21 mouse cellular contexts compared by ENCODE assay signal in genomic region chr13:13606149-13606548, GRCm38 (mm10). TPM values are rescaled to one million over a fixed set of nuclear protein-coding genes. Genes with fewer than 3 reads are reported as not detected.
DNase-seq lines count a peak whose midpoint lies in the region; ATAC-seq lines count a peak whose summit lies in the region.
"Had no signal": no experiment of that assay in that cellular context is flagged by ENCODE, and none has a peak within 500 bp of the region (broad histone marks: within the 10 kb centered on the region; RNA-seq: fewer than 3 reads in every experiment).

No protein-coding gene starts in this region.

- no peaks in the 10 kb centered on the region for H3K4me1 ChIP-seq in embryonic facial prominence, embryonic 14.5 days (ENCODE audit: control insufficient read depth, insufficient read depth, low read length)
- no peaks in the 10 kb centered on the region for H3K4me1 ChIP-seq in embryonic facial prominence, embryonic 10.5 days
- H3K4me1 ChIP-seq: forebrain, embryonic 13.5 days; hindbrain, embryonic 10.5 days had no signal

- H3K36me3 ChIP-seq in embryonic facial prominence, embryonic 14.5 days (ENCODE audit: control insufficient read depth, insufficient read depth, low read length), result no peaks in the 10 kb centered on the region
- H3K36me3 ChIP-seq in embryonic facial prominence, embryonic 10.5 days (replicated peaks), result no peaks in the 10 kb centered on the region
- H3K36me3 ChIP-seq: heart, embryonic 12.5 days; hindbrain, embryonic 10.5 days had no signal

- no peak overlapping the region for H3K4me3 ChIP-seq in embryonic facial prominence, embryonic 14.5 days (ENCODE audit: low read depth, low read length)
- H3K4me3 ChIP-seq in embryonic facial prominence, embryonic 10.5 days, result no peak overlapping the region
- H3K4me3 ChIP-seq: forebrain, embryonic 13.5 days; gastrocnemius, adult 2 months; heart, embryonic 12.5 days; hindbrain, embryonic 10.5 days had no signal

- no peak overlapping the region for H3K27ac ChIP-seq in embryonic facial prominence, embryonic 14.5 days (replicated peaks; ENCODE audit: low read depth, low read length)
- no peak overlapping the region for H3K27ac ChIP-seq in embryonic facial prominence, embryonic 10.5 days (replicated peaks)
- H3K27ac ChIP-seq: forebrain, embryonic 13.5 days; gastrocnemius, adult 2 months; hindbrain, embryonic 10.5 days; hindbrain, embryonic 14.5 days had no signal

- intact Hi-C loops in left cerebral cortex, postnatal 4 days (cut with DNase I), result no loop called here

- H3K4me2 ChIP-seq in embryonic facial prominence, embryonic 14.5 days (ENCODE audit: low read depth, low read length), result no peak overlapping the region
- H3K4me2 ChIP-seq: forebrain, embryonic 13.5 days; heart, embryonic 12.5 days; hindbrain, embryonic 14.5 days had no signal

- peak; percentile 43 for DNase-seq in embryonic facial prominence, embryonic 14.5 days (ENCODE audit: low spot score)
- no peak for DNase-seq in embryonic facial prominence, embryonic 10.5 days (ENCODE audit: low spot score)
- peak; percentile 39 for DNase-seq in 416B (ENCODE audit: low read depth)
- DNase-seq in adipocyte (ENCODE audit: low spot score), result peak; percentile 11
- DNase-seq in yolk sac, embryonic 10.5 days (ENCODE audit: low spot score), result no peak
- DNase-seq in left cerebral cortex, postnatal 4 days, result no peak
- DNase-seq: adrenal gland, adult 2 months; adrenal gland, postnatal 25 days; cerebellum, adult 18-20 months; cerebellum, postnatal 10 days; forebrain, postnatal 0 days; gastrocnemius, adult 2 months; gastrocnemius, postnatal 25 days had no signal

- ATAC-seq in embryonic facial prominence, embryonic 14.5 days (ENCODE audit: low read depth), result no peak
- no peak for ATAC-seq in inflammation-experienced regulatory T-cells, adult 6 months
- ATAC-seq: activated CD4-positive, CD25-positive, alpha-beta regulatory T cell, adult 4 months; forebrain, embryonic 13.5 days; forebrain, postnatal 0 days; intestine, postnatal 0 days; Patski had no signal

- H3K9me3 ChIP-seq in embryonic facial prominence, embryonic 14.5 days (ENCODE audit: control insufficient read depth, low read length), result no peaks in the 10 kb centered on the region
- H3K9me3 ChIP-seq in embryonic facial prominence, embryonic 10.5 days, result no peaks in the 10 kb centered on the region
- H3K9me3 ChIP-seq: forebrain, embryonic 13.5 days; heart, embryonic 12.5 days; hindbrain, embryonic 10.5 days had no signal

- H3K27me3 ChIP-seq in embryonic facial prominence, embryonic 14.5 days (replicated peaks; ENCODE audit: control insufficient read depth, insufficient read depth, low read length), result no peaks in the 10 kb centered on the region
- no peaks in the 10 kb centered on the region for H3K27me3 ChIP-seq in embryonic facial prominence, embryonic 10.5 days (replicated peaks; ENCODE audit: low read depth, poor library complexity, severe bottlenecking)
- H3K27me3 ChIP-seq: forebrain, embryonic 13.5 days; heart, embryonic 12.5 days; Patski had no signal

- no peak overlapping the region for H3K9ac ChIP-seq in embryonic facial prominence, embryonic 14.5 days (ENCODE audit: low read depth, low read length)
- H3K9ac ChIP-seq: forebrain, embryonic 13.5 days; forebrain, postnatal 0 days; heart, embryonic 12.5 days; hindbrain, embryonic 14.5 days had no signal

RNA-seq across cellular contexts. Expression of gene Lyst, which starts 16.0 kb away (rescaled TPM):
- 4.5 and 6.2 TPM in 2 replicates for polyA plus RNA-seq in embryonic facial prominence, embryonic 14.5 days (2014; fragmentation: Nextera tagmentation; extraction: Ambion mirVana)
- 3.5 and 3.6 TPM in 2 replicates for polyA plus RNA-seq in embryonic facial prominence, embryonic 10.5 days (2016; fragmentation: Nextera tagmentation; extraction: Ambion mirVana)
- polyA plus RNA-seq in inflammation-experienced regulatory T-cells, adult 6 months (2017; shearing (Covaris generic)), result 10 to 100 TPM; 13.9 to 18.7 (median 14.4) TPM
- total RNA-seq in left cerebral cortex, postnatal 4 days (2021), result 10 to 100 TPM; 27.7 to 33.7 TPM

Comparison
In these comparisons a context has a peak if more than half of its experiments do, and no peak if none do; other contexts are left out.
1. DNase-seq: peak in embryonic facial prominence, embryonic 14.5 days (single experiment), 416B (single experiment) and adipocyte (single experiment); none in embryonic facial prominence, embryonic 10.5 days (single experiment), yolk sac, embryonic 10.5 days (single experiment) and left cerebral cortex, postnatal 4 days (single experiment).